Mouse (Mus musculus) heart, embryonic 14.5 days (tissue): ENCODE results near the gene Brk1. TPM values are rescaled to one million over a fixed set of nuclear protein-coding genes. Genes with fewer than 3 reads are reported as not detected.

Source experiments
- ATAC-seq: fragments of 200-750 bp; cut with Nextera tagmentation; 2 replicates; pipeline ENCODE4 v1.8.0; 2017; ENCODE audit warnings: low read depth, moderate TSS enrichment; ENCODE audit not compliant: insufficient number of reproducible peaks, insufficient read depth, low FRiP score
- H3K27ac ChIP-seq, 2 experiments: fragments of 200-500 bp in 1 of 2; fragments of 300-500 bp in 1 of 2; sonication (generic) in 1 of 2; replicated peaks in 1 of 2; 2 replicates each; pipeline ENCODE4 v1.5.1; 2012 to 2014; ENCODE audit warnings: low read depth in 2 of 2, low read length in 2 of 2, control low read depth in 1 of 2, mild to moderate bottlenecking in 1 of 2, mixed read lengths in 1 of 2; ENCODE audit not compliant: control insufficient read depth in 1 of 2, insufficient read depth in 1 of 2
- H3K27me3 ChIP-seq: fragments of 300-500 bp; sonication (generic); 2 replicates; pipeline ENCODE4 v1.6.1; 2014; ENCODE audit warnings: mild to moderate bottlenecking, low read length, control low read depth; ENCODE audit not compliant: control insufficient read depth, insufficient read depth
- H3K36me3 ChIP-seq: fragments of 300-500 bp; sonication (generic); 2 replicates; pipeline ENCODE4 v1.6.1; 2014; ENCODE audit warnings: mild to moderate bottlenecking, control low read depth, low read length, mixed read lengths; ENCODE audit not compliant: control insufficient read depth, insufficient read depth
- H3K4me1 ChIP-seq, 2 experiments: fragments of 200-500 bp in 1 of 2; fragments of 300-500 bp in 1 of 2; sonication (generic) in 1 of 2; 2 replicates each; pipeline ENCODE4 v1.6.1; 2012 to 2014; ENCODE audit warnings: low read length in 2 of 2, control low read depth in 1 of 2, mixed read lengths in 1 of 2; ENCODE audit not compliant: control insufficient read depth in 2 of 2, insufficient read depth in 2 of 2
- H3K4me2 ChIP-seq: fragments of 300-500 bp; sonication (generic); 2 replicates; pipeline ENCODE4 v1.6.1; 2014; ENCODE audit warnings: mild to moderate bottlenecking, low read length
- H3K4me3 ChIP-seq, 2 experiments: fragments of 200-500 bp in 1 of 2; fragments of 300-500 bp in 1 of 2; sonication (generic) in 1 of 2; 2 replicates each; pipeline ENCODE4 v1.5.1; 2012 to 2014; ENCODE audit warnings: low read length in 2 of 2, mild to moderate bottlenecking in 2 of 2, control low read depth in 1 of 2, low read depth in 1 of 2, moderate library complexity in 1 of 2; ENCODE audit not compliant: control insufficient read depth in 1 of 2, insufficient read depth in 1 of 2
- H3K9ac ChIP-seq: fragments of 300-500 bp; sonication (generic); 2 replicates; pipeline ENCODE4 v1.6.1; 2014; ENCODE audit warnings: mild to moderate bottlenecking, low read length
- H3K9me3 ChIP-seq: fragments of 300-500 bp; sonication (generic); 2 replicates; pipeline ENCODE4 v1.6.1; 2016; ENCODE audit warnings: low read length, control low read depth; ENCODE audit not compliant: control insufficient read depth
- WGBS: fragments of 180-500 bp; shearing (Covaris S2); extraction: QIAGEN DNeasy Blood & Tissue Kit; methylation state at CpG from one replicate; pipeline ENCODE4 v1.1.7; 2014; 5-methylcytosine and 5-hydroxymethylcytosine counted together
- polyA plus RNA-seq: library from polyadenylated mRNA; unstranded; fragments of >200 nt; fragmentation: Nextera tagmentation; extraction: Ambion mirVana; gene quantifications from 2 replicates; pipeline ENCODE4 v1.2.1, GENCODE M21; 2014

Gene Brk1
- polyA plus RNA-seq, 1 experiment from 2014 or later: 197 TPM

DNA sequence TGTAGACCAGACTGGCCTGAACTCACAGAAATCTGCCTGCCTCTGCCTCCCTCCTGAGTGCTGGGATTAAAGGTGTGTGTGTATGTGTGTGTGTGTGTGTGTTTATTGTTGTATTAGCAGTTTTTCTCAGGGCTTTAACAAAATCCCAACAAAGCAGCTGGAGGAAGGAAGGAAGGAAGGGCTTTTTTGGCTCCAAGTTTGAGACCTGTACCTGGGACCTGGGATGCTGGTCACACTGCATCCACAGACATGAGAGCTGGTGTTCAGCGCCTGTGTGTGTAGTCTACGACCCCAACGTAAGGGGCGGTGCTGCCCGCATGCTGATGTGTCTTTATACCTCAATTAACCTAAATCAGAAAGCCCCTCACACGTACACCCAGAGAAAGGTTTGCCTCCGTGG is 49.0 kb downstream of the Brk1 start:
- H3K36me3 ChIP-seq: no peaks in the 10 kb centered on the region
- no peak overlapping the region for H3K4me2 ChIP-seq
- H3K4me3 ChIP-seq: no peak overlapping the region
- no peak overlapping the region for H3K27ac ChIP-seq
- WGBS: 89% methylated on average over 7 of the region's 7 CpGs
- no peaks in the 10 kb centered on the region for H3K27me3 ChIP-seq
- no peak overlapping the region for H3K9ac ChIP-seq
- H3K9me3 ChIP-seq: no peaks in the 10 kb centered on the region
- H3K4me1 ChIP-seq: peaks cover 2% of the 10 kb centered on the region in 2 experiments; a peak in 2 of 4 replicates
- no peak for ATAC-seq

- 68% methylated on average over 8 of the region's 8 CpGs for WGBS
- Histone ChIP-seq H3K27me3 (no peaks in the 10 kb centered on the region), H3K4me3 (no peak overlapping the region), H3K36me3 (no peaks in the 10 kb centered on the region), H3K9me3 (no peaks in the 10 kb centered on the region), H3K4me2 (no peak overlapping the region), H3K27ac (no peak overlapping the region), H3K4me1 (peaks cover 2% of the 10 kb centered on the region in 2 experiments; a peak in 3 of 4 replicates), H3K9ac (no peak overlapping the region)
- no peak for ATAC-seq
Measured at GRCm38 (mm10) chr6:113654102-113654501, 49.5 kb downstream of the Brk1 start.

GRCm38 (mm10) chr6:113654753-113655397 is 50.3 kb downstream of the Brk1 start:
- no peak for ATAC-seq

GRCm38 (mm10) chr6:113655475-113655874 is 50.9 kb downstream of the Brk1 start:
- no peak overlapping the region for H3K4me2 ChIP-seq
- no peak overlapping the region for H3K27ac ChIP-seq
- H3K9ac ChIP-seq: no peak overlapping the region
- no peaks in the 10 kb centered on the region for H3K27me3 ChIP-seq
- no peak for ATAC-seq
- 88% methylated on average over 3 of the region's 3 CpGs for WGBS
- H3K4me3 ChIP-seq: no peak overlapping the region
- peaks cover 5 to 14% of the 10 kb centered on the region in 2 experiments; a peak in 3 of 4 replicates for H3K4me1 ChIP-seq
- H3K9me3 ChIP-seq: no peaks in the 10 kb centered on the region
- H3K36me3 ChIP-seq: no peaks in the 10 kb centered on the region

More at GRCm38 (mm10) chr6:113654753-113655397, 50.3 kb downstream of the Brk1 start:
- Histone ChIP-seq H3K9me3 (no peaks in the 10 kb centered on the region), H3K4me3 (no peak overlapping the region), H3K36me3 (no peaks in the 10 kb centered on the region), H3K4me2 (no peak overlapping the region), H3K27me3 (no peaks in the 10 kb centered on the region), H3K9ac (no peak overlapping the region), H3K4me1 (peaks cover 4 to 9% of the 10 kb centered on the region in 2 experiments), H3K27ac (no peak overlapping the region)
- WGBS: 63% methylated on average over 16 of the region's 16 CpGs

GRCm38 (mm10) chr6:113656847-113657246 is 52.3 kb downstream of the Brk1 start:
- Histone ChIP-seq H3K27ac (no peak overlapping the region), H3K9ac (no peak overlapping the region), H3K27me3 (no peaks in the 10 kb centered on the region), H3K36me3 (no peaks in the 10 kb centered on the region), H3K9me3 (no peaks in the 10 kb centered on the region), H3K4me2 (no peak overlapping the region), H3K4me3 (no peak overlapping the region), H3K4me1 (peaks cover 18 to 27% of the 10 kb centered on the region in 2 experiments)
- no peak for ATAC-seq
- WGBS: 85% methylated on average over 6 of the region's 6 CpGs

DNA sequence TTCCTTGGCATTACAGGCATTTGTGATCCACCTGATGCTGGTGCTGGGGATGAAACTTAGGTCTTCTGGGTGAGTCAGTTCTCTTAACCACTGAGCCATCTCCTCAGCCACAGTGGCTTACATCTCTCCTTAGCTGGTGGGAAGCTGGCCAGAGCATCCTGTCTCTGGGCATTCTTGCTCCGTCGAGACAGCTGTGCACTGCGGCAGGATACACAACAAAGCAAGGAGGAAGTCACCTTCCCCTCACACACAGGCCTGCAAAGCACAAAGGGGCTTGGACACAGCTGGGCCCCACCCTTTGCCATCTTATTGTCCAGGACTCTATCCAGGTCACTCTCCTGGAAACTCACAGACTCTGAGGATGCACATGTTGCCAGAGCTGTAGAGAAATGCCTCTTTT is 53.7 kb downstream of the Brk1 start:
- no peak overlapping the region for H3K4me3 ChIP-seq
- 0 out of 2 replicates have a peak, but pooled peaks cover 3% of the 10 kb centered on the region for H3K9me3 ChIP-seq
- no peaks in the 10 kb centered on the region for H3K36me3 ChIP-seq
- ATAC-seq: no peak
- H3K4me2 ChIP-seq: no peak overlapping the region
- H3K9ac ChIP-seq: no peak overlapping the region
- 37% methylated on average over 3 of the region's 3 CpGs for WGBS
- H3K4me1 ChIP-seq: peaks cover 20 to 31% of the 10 kb centered on the region in 2 experiments
- H3K27ac ChIP-seq: peak overlapping the region in 1 of 2 experiments; percentile 44; a peak in 1 of 4 replicates
- no peaks in the 10 kb centered on the region for H3K27me3 ChIP-seq

DNA sequence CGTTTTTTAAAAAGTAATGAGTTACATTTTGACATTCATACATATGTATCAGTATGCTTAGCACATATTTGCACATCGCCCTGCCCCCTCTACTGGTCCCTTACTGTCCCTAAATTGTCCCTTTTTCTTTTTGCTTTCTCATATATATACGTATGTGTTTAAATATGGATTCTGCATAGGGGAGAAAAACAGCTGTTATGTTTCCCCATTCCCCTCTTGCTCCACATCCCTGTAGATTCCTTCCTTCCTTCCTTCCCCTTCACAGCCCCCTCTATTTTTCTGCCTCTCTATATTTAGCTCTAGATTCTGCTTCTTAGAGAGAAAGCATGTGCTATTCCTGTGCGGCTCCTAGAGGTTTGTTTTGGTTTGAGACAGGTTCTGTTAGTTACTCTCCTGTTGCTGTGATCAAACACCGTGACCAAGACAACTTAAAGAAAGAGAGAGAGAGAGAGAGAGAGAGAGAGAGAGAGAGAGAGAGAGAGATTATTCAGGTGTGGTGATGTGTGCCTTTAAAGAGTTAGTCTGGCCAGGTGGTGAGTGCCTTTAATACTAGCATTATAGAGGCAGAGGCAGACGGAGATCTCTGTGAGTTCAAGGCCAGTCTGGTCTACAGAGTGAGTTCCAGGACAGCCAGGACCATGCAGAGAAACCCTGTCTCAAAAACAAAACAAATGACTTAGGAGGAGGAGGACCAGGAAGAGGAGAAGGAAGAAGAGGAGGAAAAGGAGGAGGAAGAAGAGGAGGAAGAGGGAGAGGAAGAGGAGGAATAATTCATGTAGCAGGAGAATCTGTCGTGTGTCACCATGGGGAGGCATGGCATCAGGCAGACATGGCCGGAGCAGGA is 55.3 kb downstream of the Brk1 start:
- H3K27ac ChIP-seq: peak overlapping the region; percentile 30 to 48
- H3K4me2 ChIP-seq: 0 out of 2 replicates have a peak overlapping the region, but pooled peaks have one; percentile 1
- H3K27me3 ChIP-seq: no peaks in the 10 kb centered on the region
- H3K36me3 ChIP-seq: no peaks in the 10 kb centered on the region
- 0 out of 2 replicates have a peak overlapping the region, but pooled peaks have one; percentile 1 for H3K9ac ChIP-seq
- H3K4me3 ChIP-seq: no peak overlapping the region
- 45% methylated on average over 8 of the region's 8 CpGs for WGBS
- 0 out of 2 replicates have a peak, but pooled peaks cover 3% of the 10 kb centered on the region for H3K9me3 ChIP-seq
- no peak for ATAC-seq
- peaks cover 20 to 28% of the 10 kb centered on the region in 2 experiments for H3K4me1 ChIP-seq
